Mouse (Mus musculus) neural tube, embryonic 13.5 days (tissue): ENCODE measurements at regions not wholly inside any gene's neighbourhood (a gene's known extent, or its start where the extent isn't known, plus 50 kb on each side); places are given as distances from the start of the nearest gene placed in this dataset.

Experiments used
- ATAC-seq: fragments of 200-750 bp; cut with Nextera tagmentation; 2 replicates; pipeline ENCODE4 v1.8.0; 2017; ENCODE audit warnings: low read depth, mild to moderate bottlenecking, moderate TSS enrichment, moderate library complexity
- H3K27ac ChIP-seq: fragments of 300-500 bp; sonication (generic); replicated peaks from 2 replicates; pipeline ENCODE4 v1.5.1; 2015; ENCODE audit warnings: moderate library complexity, mild to moderate bottlenecking, inconsistent platforms
- H3K27me3 ChIP-seq: fragments of 300-500 bp; sonication (generic); 2 replicates; pipeline ENCODE4 v1.6.1; 2015; ENCODE audit warnings: mild to moderate bottlenecking, inconsistent platforms
- H3K36me3 ChIP-seq: fragments of 300-500 bp; sonication (generic); 2 replicates; pipeline ENCODE4 v1.6.1; 2015; ENCODE audit warnings: mild to moderate bottlenecking, inconsistent platforms
- H3K4me1 ChIP-seq: fragments of 300-500 bp; sonication (generic); replicated peaks from 2 replicates; pipeline ENCODE4 v1.6.1; 2015; ENCODE audit warnings: inconsistent platforms
- H3K4me2 ChIP-seq: fragments of 300-500 bp; sonication (generic); 2 replicates; pipeline ENCODE4 v1.6.1; 2015; ENCODE audit warnings: inconsistent platforms, mild to moderate bottlenecking, moderate library complexity
- H3K4me3 ChIP-seq: fragments of 300-500 bp; sonication (generic); 2 replicates; pipeline ENCODE4 v1.5.1; 2015; ENCODE audit warnings: mild to moderate bottlenecking, inconsistent platforms
- H3K9ac ChIP-seq: fragments of 300-500 bp; sonication (generic); 2 replicates; pipeline ENCODE4 v1.6.1; 2015; ENCODE audit warnings: moderate library complexity, mild to moderate bottlenecking, inconsistent platforms
- H3K9me3 ChIP-seq: fragments of 300-500 bp; sonication (generic); 2 replicates; pipeline ENCODE4 v1.6.1; 2016; ENCODE audit warnings: inconsistent platforms
- WGBS: fragments of 180-500 bp; shearing (Covaris S2); methylation state at CpG from one replicate; pipeline ENCODE4 v1.1.7; 2015; 5-methylcytosine and 5-hydroxymethylcytosine counted together

DNA sequence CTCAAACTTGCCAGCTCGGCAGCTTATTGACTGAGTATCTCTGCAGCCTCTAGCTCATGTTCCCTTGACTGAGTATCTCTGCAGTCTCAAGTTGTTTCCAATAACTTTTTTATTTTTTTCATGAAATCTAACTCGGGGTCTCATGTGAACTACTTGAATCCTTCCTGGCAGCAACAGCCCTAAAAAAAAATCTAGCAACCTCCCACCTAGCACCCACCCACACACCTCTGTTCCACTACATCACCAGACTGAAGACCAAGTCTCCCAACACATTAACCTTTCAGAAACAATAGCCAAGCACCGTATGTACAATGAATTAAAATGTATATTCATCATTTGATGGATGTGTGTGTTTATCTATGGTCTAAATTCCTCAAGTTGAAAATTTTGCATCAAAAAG lies 387.7 kb upstream of the Gm10131 start:
- no peak overlapping the region for H3K4me2 ChIP-seq
- H3K9ac ChIP-seq: no peak overlapping the region
- no peaks in the 10 kb centered on the region for H3K27me3 ChIP-seq
- H3K9me3 ChIP-seq: no peaks in the 10 kb centered on the region
- ATAC-seq: no peak
- no peak overlapping the region for H3K27ac ChIP-seq
- no peaks in the 10 kb centered on the region for H3K36me3 ChIP-seq
- WGBS: 78% methylated on average over 3 of the region's 3 CpGs
- no peaks in the 10 kb centered on the region for H3K4me1 ChIP-seq
- no peak overlapping the region for H3K4me3 ChIP-seq

GRCm38 (mm10) chr8:34496751-34497150 lies 385.2 kb upstream of the Gm10131 start:
- WGBS: 98% methylated on average over 4 of the region's 4 CpGs
- H3K4me1 ChIP-seq: no peaks in the 10 kb centered on the region; the same call in 1 of the 2 replicates
- no peak overlapping the region for H3K4me2 ChIP-seq
- no peaks in the 10 kb centered on the region for H3K9me3 ChIP-seq
- H3K27ac ChIP-seq: no peak overlapping the region
- no peaks in the 10 kb centered on the region for H3K27me3 ChIP-seq
- H3K9ac ChIP-seq: no peak overlapping the region
- no peaks in the 10 kb centered on the region for H3K36me3 ChIP-seq
- no peak overlapping the region for H3K4me3 ChIP-seq
- ATAC-seq: no peak

DNA sequence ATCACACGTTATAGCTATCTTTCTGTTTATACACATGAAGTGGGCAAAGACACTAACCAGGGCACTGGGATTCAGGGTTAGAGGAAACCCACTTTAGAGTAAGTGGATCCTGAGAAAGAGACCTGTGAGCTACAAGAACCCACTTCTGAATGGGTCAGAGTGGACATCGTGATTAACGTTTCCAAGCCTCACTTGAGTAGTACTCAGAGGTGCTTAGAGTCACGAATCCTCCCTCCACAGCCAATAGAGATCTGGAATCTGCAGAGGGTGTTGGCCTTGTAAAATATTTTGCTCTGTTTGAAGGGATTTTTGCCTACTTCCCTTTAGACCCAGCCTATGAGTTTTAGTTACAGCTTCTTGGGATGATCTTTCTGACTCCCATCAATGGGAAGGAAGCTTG lies 384.4 kb upstream of the Gm10131 start:
- ATAC-seq: no peak
- Histone ChIP-seq H3K36me3 (no peaks in the 10 kb centered on the region), H3K27me3 (no peaks in the 10 kb centered on the region), H3K9me3 (no peaks in the 10 kb centered on the region), H3K4me2 (no peak overlapping the region), H3K4me3 (no peak overlapping the region), H3K9ac (no peak overlapping the region), H3K4me1 (no peaks in the 10 kb centered on the region; the same call in 1 of the 2 replicates), H3K27ac (no peak overlapping the region)
- WGBS: 89% methylated on average over 4 of the region's 4 CpGs

DNA sequence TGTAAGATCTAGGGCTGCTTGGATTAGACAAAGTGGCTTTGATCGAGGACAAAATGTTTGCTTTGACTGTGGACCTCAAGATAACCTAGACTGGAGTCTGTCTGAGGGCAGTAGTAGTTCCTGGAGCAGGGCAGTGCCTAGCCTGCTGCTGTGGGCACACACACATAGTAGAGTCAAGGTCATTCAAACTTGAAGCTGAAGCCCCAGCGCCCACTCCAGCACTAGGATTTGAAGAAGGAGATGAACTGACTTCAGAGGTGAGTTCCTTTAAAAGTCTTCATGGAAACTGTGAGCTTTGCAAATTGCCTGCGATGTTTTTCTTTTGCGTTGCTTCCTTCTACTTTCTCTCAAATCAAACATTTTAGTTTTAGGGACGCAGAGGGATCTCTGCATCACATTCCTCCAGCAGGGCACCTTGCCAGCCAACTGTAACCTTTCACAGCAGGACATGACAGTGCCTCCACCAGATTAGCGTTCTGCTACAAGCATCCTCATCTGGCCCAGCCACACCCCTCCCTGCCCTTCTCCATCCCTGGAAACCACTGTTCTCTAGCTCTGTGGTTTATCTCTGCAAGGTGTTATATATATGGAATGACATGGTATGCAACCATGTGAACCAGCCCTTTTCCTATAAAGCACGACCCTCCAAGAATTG lies 377.3 kb upstream of the Gm10131 start:
- H3K4me2 ChIP-seq: no peak overlapping the region
- no peak overlapping the region for H3K4me3 ChIP-seq

GRCm38 (mm10) chr8:34486433-34487096 lies 375.0 kb upstream of the Gm10131 start:
- Histone ChIP-seq H3K27ac (no peak overlapping the region; the same call in 1 of the 2 replicates), H3K9me3 (no peaks in the 10 kb centered on the region), H3K36me3 (no peaks in the 10 kb centered on the region), H3K4me1 (peaks cover 7% of the 10 kb centered on the region), H3K9ac (no peak overlapping the region), H3K4me2 (peak overlapping the region; percentile 19), H3K4me3 (no peak overlapping the region), H3K27me3 (no peaks in the 10 kb centered on the region; the same call in 1 of the 2 replicates)
- ATAC-seq: no peak
- 37% methylated on average over 17 of the region's 17 CpGs for WGBS

More for the DNA sequence above, 377.3 kb upstream of the Gm10131 start:
- Histone ChIP-seq H3K4me1 (peaks cover 7% of the 10 kb centered on the region), H3K27ac (no peak overlapping the region), H3K9me3 (no peaks in the 10 kb centered on the region), H3K27me3 (no peaks in the 10 kb centered on the region; the same call in 1 of the 2 replicates), H3K36me3 (no peaks in the 10 kb centered on the region), H3K9ac (no peak overlapping the region)
- WGBS: 73% methylated on average over 7 of the region's 7 CpGs
- no peak for ATAC-seq

- H3K4me2 ChIP-seq: no peak overlapping the region
- H3K36me3 ChIP-seq: no peaks in the 10 kb centered on the region
- H3K27ac ChIP-seq: no peak overlapping the region
- no peaks in the 10 kb centered on the region for H3K9me3 ChIP-seq
- H3K27me3 ChIP-seq: no peaks in the 10 kb centered on the region; the same call in 1 of the 2 replicates
- H3K4me3 ChIP-seq: no peak overlapping the region
- H3K9ac ChIP-seq: no peak overlapping the region
- peaks cover 7% of the 10 kb centered on the region for H3K4me1 ChIP-seq
- 93% methylated on average over 9 of the region's 9 CpGs for WGBS
- no peak for ATAC-seq
Measured at GRCm38 (mm10) chr8:34485905-34486304, 374.4 kb upstream of the Gm10131 start.

GRCm38 (mm10) chr8:34485346-34485745 lies 373.8 kb upstream of the Gm10131 start:
- Histone ChIP-seq H3K9ac (no peak overlapping the region), H3K9me3 (no peaks in the 10 kb centered on the region), H3K27me3 (no peaks in the 10 kb centered on the region; the same call in 1 of the 2 replicates), H3K4me3 (no peak overlapping the region), H3K4me2 (no peak overlapping the region), H3K27ac (no peak overlapping the region), H3K36me3 (no peaks in the 10 kb centered on the region), H3K4me1 (peaks cover 7% of the 10 kb centered on the region)
- 85% methylated on average over 6 of the region's 6 CpGs for WGBS
- ATAC-seq: no peak

DNA sequence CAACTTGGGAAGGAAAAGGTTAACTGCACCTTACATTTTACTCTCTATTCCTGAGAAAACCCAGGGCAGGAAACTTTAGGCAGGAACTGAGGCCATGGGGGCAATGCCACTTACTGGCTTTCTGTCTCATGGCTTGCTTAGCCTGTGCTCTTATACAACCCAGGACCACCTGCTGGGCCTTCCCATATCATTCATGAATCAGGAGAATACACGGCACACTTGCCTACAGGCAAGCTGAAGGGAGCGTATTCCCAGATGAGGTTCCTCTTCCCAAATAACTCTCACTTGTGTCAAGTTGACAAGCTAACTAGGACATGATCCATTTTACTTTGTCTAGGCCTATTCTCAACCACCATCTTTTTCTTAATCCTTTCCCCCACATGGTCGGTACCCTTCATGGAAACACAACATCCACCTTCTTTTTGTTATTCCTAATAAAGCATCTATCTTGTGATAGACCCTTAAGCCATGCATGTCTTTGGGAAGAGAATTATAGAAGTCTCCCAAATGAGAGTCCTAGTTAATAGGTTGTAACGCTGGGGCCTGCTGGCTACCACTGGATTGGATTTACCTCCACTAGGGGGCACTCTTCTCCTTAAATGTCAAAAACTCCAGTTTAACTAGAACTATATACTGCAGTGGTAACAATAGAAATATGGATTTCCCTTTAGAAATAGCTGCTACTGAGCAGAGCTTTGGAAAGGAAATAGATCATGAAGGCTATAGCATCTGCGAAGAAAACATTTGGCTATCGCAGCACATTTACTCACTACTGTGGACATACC lies 373.2 kb upstream of the Gm10131 start:
- no peak overlapping the region for H3K27ac ChIP-seq
- H3K27me3 ChIP-seq: no peaks in the 10 kb centered on the region; the same call in 1 of the 2 replicates
- H3K4me2 ChIP-seq: no peak overlapping the region
- H3K4me1 ChIP-seq: peaks cover 7% of the 10 kb centered on the region
- no peak overlapping the region for H3K9ac ChIP-seq
- no peaks in the 10 kb centered on the region for H3K9me3 ChIP-seq
- no peak overlapping the region for H3K4me3 ChIP-seq
- H3K36me3 ChIP-seq: no peaks in the 10 kb centered on the region
- 63% methylated on average over 6 of the region's 6 CpGs for WGBS
- ATAC-seq: peak; percentile 67; the same call in 1 of the 2 replicates

DNA sequence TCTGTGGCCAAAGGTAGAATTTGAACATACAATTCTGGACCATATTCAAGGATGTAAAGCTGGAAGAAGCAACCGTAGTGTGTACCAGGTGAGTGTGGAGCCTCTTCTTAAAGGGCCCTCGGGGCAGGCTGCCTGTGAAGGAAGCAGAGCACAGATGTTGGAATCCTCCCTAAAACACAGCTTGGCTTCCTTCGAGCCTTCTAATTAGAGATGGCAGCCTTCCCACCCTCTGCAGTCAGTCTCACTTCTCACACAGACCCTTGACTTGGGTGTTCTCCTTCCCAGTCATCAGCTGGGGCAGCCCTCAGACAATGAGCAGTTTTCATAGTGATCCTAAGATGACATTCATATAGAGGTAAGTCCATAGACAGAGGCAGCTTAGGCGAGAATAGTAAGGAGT lies 371.7 kb upstream of the Gm10131 start:
- peaks cover 7% of the 10 kb centered on the region for H3K4me1 ChIP-seq
- no peak for ATAC-seq
- no peak overlapping the region for H3K9ac ChIP-seq
- no peak overlapping the region for H3K4me2 ChIP-seq
- no peak overlapping the region for H3K4me3 ChIP-seq
- no peaks in the 10 kb centered on the region for H3K36me3 ChIP-seq
- H3K9me3 ChIP-seq: no peaks in the 10 kb centered on the region
- H3K27ac ChIP-seq: no peak overlapping the region
- WGBS: 69% methylated on average over 4 of the region's 4 CpGs
- H3K27me3 ChIP-seq: no peaks in the 10 kb centered on the region

GRCm38 (mm10) chr8:34482676-34483075 lies 371.1 kb upstream of the Gm10131 start:
- no peak overlapping the region for H3K4me3 ChIP-seq

GRCm38 (mm10) chr8:34480496-34480895 lies 369.0 kb upstream of the Gm10131 start:
- no peaks in the 10 kb centered on the region for H3K27me3 ChIP-seq
- 78% methylated on average over 4 of the region's 4 CpGs for WGBS
- no peak overlapping the region for H3K9ac ChIP-seq
- H3K27ac ChIP-seq: no peak overlapping the region
- no peaks in the 10 kb centered on the region for H3K4me1 ChIP-seq
- H3K4me3 ChIP-seq: no peak overlapping the region
- no peaks in the 10 kb centered on the region for H3K9me3 ChIP-seq
- no peak for ATAC-seq
- no peak overlapping the region for H3K4me2 ChIP-seq
- H3K36me3 ChIP-seq: no peaks in the 10 kb centered on the region

More at GRCm38 (mm10) chr8:34482676-34483075, 371.1 kb upstream of the Gm10131 start:
- no peak for ATAC-seq
- no peak overlapping the region for H3K9ac ChIP-seq
- H3K36me3 ChIP-seq: no peaks in the 10 kb centered on the region
- WGBS: 94% methylated on average over 2 of the region's 2 CpGs
- no peak overlapping the region for H3K27ac ChIP-seq
- H3K9me3 ChIP-seq: no peaks in the 10 kb centered on the region
- no peak overlapping the region for H3K4me2 ChIP-seq
- H3K27me3 ChIP-seq: no peaks in the 10 kb centered on the region
- H3K4me1 ChIP-seq: peaks cover 7% of the 10 kb centered on the region

- H3K9ac ChIP-seq: no peak overlapping the region
- H3K4me2 ChIP-seq: no peak overlapping the region
- H3K27ac ChIP-seq: no peak overlapping the region
- WGBS: 87% methylated on average over 3 of the region's 3 CpGs
- H3K4me1 ChIP-seq: 0 out of 2 replicates have a peak, but pooled peaks cover 1% of the 10 kb centered on the region
- no peak for ATAC-seq
- H3K27me3 ChIP-seq: no peaks in the 10 kb centered on the region
- no peaks in the 10 kb centered on the region for H3K9me3 ChIP-seq
- H3K4me3 ChIP-seq: no peak overlapping the region
- no peaks in the 10 kb centered on the region for H3K36me3 ChIP-seq
Measured at GRCm38 (mm10) chr8:34478891-34479290, 367.4 kb upstream of the Gm10131 start.
